Mouse (Mus musculus): ENCODE results near the gene Btbd18.

DNA sequence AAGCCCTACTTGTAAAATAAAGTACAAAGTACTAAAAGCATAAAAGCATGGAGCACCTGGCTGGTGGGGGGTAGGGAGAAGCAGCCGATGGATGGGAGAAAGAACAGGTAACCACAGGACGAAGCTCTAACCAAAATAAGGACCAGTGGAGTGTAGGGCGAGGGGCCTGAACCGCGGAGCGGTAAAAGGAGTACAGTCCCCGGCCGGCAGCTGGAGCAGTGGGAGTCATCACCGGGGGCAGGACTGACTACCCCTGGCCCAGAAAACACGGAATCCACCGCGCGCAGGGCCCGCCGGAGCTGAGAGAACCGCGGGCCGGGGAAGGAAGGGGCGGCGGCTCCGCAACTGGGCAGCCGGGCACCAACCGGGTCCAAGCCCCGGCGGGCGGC lies 55.5 kb downstream of the Btbd18 start:
- TF ChIP-seq CTCF (conservative IDR thresholded peaks at IDR 0.05 in 1 of 2, IDR thresholded peaks at IDR 0.05 in 1 of 2; ENCODE audit: low read depth in 2 of 2, low read length in 2 of 2), result no peak
- TF ChIP-seq ETS1 (conservative IDR thresholded peaks at IDR 0.05; ENCODE audit: low read depth, low read length), result no peak
- TF ChIP-seq TCF12 (IDR thresholded peaks at IDR 0.05; ENCODE audit: low read depth, low read length), result no peak
- no peak for TF ChIP-seq GABPA (IDR thresholded peaks at IDR 0.05; ENCODE audit: insufficient replicate concordance, low read depth, low read length)
- TF ChIP-seq ZNF384 (IDR thresholded peaks at IDR 0.05; ENCODE audit: low read depth, low read length), result no peak
- no peak for TF ChIP-seq EP300 (IDR thresholded peaks at IDR 0.05; ENCODE audit: low read length)
- no peak for TF ChIP-seq KAT2A (IDR thresholded peaks at IDR 0.05; ENCODE audit: insufficient replicate concordance, low read length)

Data from CH12.LX (cell line).